Mouse (Mus musculus) G1E (cell line): ENCODE measurements around the gene Atg10.

ENCODE experiments used
- CTCF ChIP-seq: IDR thresholded peaks from 2 replicates; pipeline ENCODE4 v1.5.1; 2012; ENCODE audit warnings: low read depth, low read length, inconsistent platforms, mixed read lengths
- GATA1 ChIP-seq: IDR thresholded peaks from 2 replicates; pipeline ENCODE4 v1.6.1; 2012; ENCODE audit warnings: borderline replicate concordance, low read length, inconsistent platforms, mixed read lengths
- GATA2 ChIP-seq: IDR thresholded peaks from 2 replicates; pipeline ENCODE4 v1.6.1; 2012; ENCODE audit warnings: low read depth, low read length, inconsistent platforms, borderline replicate concordance
- POLR2AphosphoS5 ChIP-seq: IDR thresholded peaks from 2 replicates; pipeline ENCODE4 v1.6.1; 2012; ENCODE audit warnings: low read depth, low read length, inconsistent platforms; ENCODE audit not compliant: insufficient replicate concordance
- TAL1 ChIP-seq: conservative IDR thresholded peaks from 2 replicates; pipeline ENCODE4 v1.6.1; 2012; ENCODE audit warnings: low read depth, low read length, inconsistent platforms, mixed read lengths

DNA sequence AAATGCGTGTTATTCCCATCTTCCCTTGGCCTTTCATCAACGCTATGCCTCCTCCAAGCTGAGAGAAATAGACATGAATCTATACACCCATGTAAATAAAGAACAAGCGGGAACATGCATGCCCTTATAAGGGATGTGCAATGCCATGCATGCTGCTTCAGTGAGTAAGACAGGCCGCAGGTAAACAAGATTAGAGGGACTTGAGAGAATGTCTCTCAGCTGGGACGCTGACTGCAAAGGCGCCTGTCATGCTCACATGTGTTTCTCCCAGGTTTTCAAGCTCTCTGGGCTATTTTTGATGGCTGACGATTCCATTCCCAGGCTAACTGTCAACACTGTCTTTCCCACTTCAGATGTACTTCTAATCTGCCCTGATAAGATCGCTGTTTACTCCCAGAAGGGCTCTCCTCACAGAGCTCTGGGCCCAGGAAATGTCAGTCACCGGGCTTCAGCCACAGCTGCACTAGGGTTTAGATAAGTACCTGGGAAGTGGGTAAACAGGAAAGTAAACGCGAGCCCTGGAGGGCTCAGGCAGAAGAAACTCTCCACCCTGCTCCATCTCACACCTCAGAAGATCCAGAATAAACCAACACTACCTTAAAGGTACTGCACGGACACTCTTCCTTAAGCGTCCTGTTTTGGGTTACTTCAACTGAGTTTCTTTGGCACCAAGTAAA is 337.8 kb downstream of the Atg10 start:
- TF ChIP-seq CTCF (no peak), GATA1 (no peak), TAL1 (no peak), GATA2 (no peak), POLR2AphosphoS5 (no peak)
